Mouse (Mus musculus) heart, embryonic 16.5 days (tissue): ENCODE measurements around the gene Prtn3. TPM values are rescaled to one million over a fixed set of nuclear protein-coding genes. Genes with fewer than 3 reads are reported as not detected.
A peak's percentile ranks its signal among the peaks of the same experiment; 100 is the strongest.

ENCODE experiments used
- ATAC-seq: fragments of 200-750 bp; cut with Nextera tagmentation; replicated peaks from 2 replicates; pipeline ENCODE4 v1.8.0; 2017; ENCODE audit warnings: moderate number of reproducible peaks; ENCODE audit not compliant: insufficient read depth, low FRiP score; ENCODE audit errors: extremely low read depth
- H3K27ac ChIP-seq: fragments of 300-500 bp; sonication (generic); 2 replicates; pipeline ENCODE4 v1.5.1; 2014; ENCODE audit warnings: mild to moderate bottlenecking, low read length, control low read depth, moderate library complexity
- H3K27me3 ChIP-seq: fragments of 300-500 bp; sonication (generic); 2 replicates; pipeline ENCODE4 v1.6.1; 2014; ENCODE audit warnings: low read length, mixed read lengths; ENCODE audit not compliant: control insufficient read depth, insufficient read depth
- H3K36me3 ChIP-seq: fragments of 300-500 bp; sonication (generic); 2 replicates; pipeline ENCODE4 v1.6.1; 2014; ENCODE audit not compliant: control insufficient read depth, insufficient read depth
- H3K4me1 ChIP-seq: fragments of 300-500 bp; sonication (generic); 2 replicates; pipeline ENCODE4 v1.6.1; 2014; ENCODE audit warnings: low read length, mixed read lengths; ENCODE audit not compliant: control insufficient read depth, insufficient read depth
- H3K4me2 ChIP-seq: fragments of 300-500 bp; sonication (generic); 2 replicates; pipeline ENCODE4 v1.6.1; 2014; ENCODE audit warnings: low read depth, mild to moderate bottlenecking, control low read depth, low read length
- H3K4me3 ChIP-seq: fragments of 300-500 bp; sonication (generic); 2 replicates; pipeline ENCODE4 v1.5.1; 2014; ENCODE audit warnings: mild to moderate bottlenecking, control low read depth, low read length
- H3K9ac ChIP-seq: fragments of 300-500 bp; sonication (generic); 2 replicates; pipeline ENCODE4 v1.6.1; 2014; ENCODE audit warnings: low read length, control low read depth
- H3K9me3 ChIP-seq: fragments of 300-500 bp; sonication (generic); replicated peaks from 2 replicates; pipeline ENCODE4 v1.6.1; 2016; ENCODE audit warnings: low read length; ENCODE audit not compliant: control insufficient read depth
- WGBS: fragments of 180-500 bp; shearing (Covaris S2); extraction: QIAGEN DNeasy Blood & Tissue Kit; methylation state at CpG from one replicate; pipeline ENCODE4 v1.1.7; 2014; 5-methylcytosine and 5-hydroxymethylcytosine counted together
- polyA plus RNA-seq: library from polyadenylated mRNA; unstranded; fragments of >200 nt; fragmentation: Nextera tagmentation; extraction: Ambion mirVana; gene quantifications from 2 replicates; pipeline ENCODE4 v1.2.1, GENCODE M21; 2015

The Prtn3 gene
- polyA plus RNA-seq, 1 experiment from 2014 or later: 1.9 TPM

DNA sequence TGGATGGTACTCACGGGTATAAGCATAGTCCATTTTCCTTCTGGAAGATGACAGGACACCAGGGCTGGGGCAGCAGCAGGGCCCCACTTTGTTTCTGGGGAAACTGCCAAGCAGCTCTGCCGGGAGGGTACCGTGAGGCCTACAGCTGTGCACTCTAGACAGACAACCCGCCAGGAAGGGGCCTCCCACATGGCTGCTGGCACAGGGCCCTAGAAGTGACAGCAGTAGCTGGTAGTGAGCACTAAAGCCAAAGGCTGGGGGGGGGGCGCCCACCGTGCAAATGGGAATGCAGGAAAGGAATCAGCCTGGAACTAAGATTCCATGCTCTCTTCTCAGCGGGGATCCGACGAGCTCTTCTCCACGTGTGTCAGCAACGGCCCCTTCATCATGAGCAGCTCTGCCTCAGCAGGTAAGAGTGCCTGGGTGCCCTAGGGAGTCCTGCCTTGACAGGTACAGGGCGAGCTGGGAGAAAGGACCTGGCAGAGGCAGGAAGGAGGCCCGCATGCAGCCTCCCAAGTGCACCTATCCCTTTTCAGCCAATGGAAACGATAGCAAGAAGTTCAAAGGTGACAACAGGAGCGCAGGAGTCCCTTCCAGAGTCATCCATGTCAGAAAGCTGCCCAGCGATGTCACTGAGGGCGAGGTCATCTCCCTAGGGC lies 15.7 kb upstream of the Prtn3 start:
- Histone ChIP-seq H3K4me3 (peak overlapping the region; percentile 98), H3K27ac (peak overlapping the region; percentile 100), H3K36me3 (peaks cover 46% of the 10 kb centered on the region), H3K9me3 (no peaks in the 10 kb centered on the region), H3K4me1 (peaks cover 41% of the 10 kb centered on the region), H3K9ac (peak overlapping the region; percentile 100), H3K4me2 (peak overlapping the region; percentile 95), H3K27me3 (no peaks in the 10 kb centered on the region)
- WGBS: 36% methylated on average over 17 of the region's 17 CpGs
- ATAC-seq: peak; percentile 19

DNA sequence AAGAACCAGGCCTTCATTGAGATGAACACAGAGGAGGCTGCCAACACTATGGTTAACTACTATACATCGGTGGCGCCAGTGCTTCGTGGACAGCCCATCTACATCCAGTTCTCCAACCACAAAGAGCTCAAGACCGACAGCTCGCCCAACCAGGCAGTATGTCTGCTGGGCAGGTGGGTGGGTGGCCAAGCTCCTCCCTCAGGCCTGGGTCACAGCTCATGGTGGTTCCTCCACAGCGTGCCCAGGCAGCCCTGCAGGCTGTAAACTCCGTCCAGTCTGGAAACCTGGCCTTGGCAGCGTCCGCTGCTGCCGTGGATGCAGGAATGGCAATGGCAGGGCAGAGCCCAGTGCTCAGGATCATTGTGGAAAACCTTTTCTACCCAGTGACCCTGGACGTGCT lies 15.2 kb upstream of the Prtn3 start:
- WGBS: 75% methylated on average over 11 of the region's 11 CpGs
- Histone ChIP-seq H3K9ac (no peak overlapping the region), H3K9me3 (no peaks in the 10 kb centered on the region), H3K4me2 (no peak overlapping the region), H3K36me3 (peaks cover 46% of the 10 kb centered on the region), H3K27me3 (no peaks in the 10 kb centered on the region), H3K4me1 (peaks cover 41% of the 10 kb centered on the region), H3K27ac (peak overlapping the region; percentile 100), H3K4me3 (no peak overlapping the region)
- no peak for ATAC-seq

DNA sequence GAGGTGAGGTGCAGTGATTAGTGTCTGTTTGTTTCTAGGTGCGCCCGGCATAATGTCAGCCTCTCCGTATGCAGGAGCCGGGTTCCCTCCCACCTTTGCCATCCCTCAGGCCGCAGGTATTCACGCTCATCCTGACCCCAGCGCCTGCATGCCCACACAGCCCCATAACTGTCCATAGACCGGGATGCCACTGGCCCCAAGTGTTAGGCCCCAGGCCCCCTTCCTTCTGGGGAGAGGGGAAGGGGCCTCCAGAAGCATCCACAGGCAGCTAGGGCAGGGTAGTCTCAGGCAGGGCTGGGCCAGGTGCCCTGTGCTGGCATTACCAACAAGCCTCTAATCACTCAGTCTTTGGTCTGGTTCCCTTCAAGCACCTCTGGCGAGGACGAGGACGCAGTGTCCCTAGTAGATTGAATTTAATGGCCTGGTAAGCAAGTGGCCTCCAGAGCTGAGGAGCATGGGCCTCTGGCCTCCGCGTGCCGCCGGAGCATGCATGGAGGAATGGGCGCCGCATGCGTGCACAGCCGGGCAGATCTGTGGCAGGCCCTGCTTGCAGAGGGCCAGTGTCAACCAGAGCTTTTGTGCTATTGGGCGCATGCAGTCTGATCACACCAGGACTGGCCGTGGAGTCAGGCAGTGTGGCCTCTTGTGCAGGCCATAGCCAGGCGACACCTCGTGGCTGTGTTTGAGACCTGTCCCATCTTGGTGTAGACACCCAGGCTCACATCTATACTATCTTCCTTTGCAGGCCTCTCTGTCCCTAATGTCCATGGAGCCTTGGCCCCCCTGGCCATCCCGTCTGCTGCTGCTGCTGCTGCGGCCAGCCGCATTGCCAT lies 14.0 kb upstream of the Prtn3 start:
- peaks cover 41% of the 10 kb centered on the region for H3K4me1 ChIP-seq
- no peak for ATAC-seq

DNA sequence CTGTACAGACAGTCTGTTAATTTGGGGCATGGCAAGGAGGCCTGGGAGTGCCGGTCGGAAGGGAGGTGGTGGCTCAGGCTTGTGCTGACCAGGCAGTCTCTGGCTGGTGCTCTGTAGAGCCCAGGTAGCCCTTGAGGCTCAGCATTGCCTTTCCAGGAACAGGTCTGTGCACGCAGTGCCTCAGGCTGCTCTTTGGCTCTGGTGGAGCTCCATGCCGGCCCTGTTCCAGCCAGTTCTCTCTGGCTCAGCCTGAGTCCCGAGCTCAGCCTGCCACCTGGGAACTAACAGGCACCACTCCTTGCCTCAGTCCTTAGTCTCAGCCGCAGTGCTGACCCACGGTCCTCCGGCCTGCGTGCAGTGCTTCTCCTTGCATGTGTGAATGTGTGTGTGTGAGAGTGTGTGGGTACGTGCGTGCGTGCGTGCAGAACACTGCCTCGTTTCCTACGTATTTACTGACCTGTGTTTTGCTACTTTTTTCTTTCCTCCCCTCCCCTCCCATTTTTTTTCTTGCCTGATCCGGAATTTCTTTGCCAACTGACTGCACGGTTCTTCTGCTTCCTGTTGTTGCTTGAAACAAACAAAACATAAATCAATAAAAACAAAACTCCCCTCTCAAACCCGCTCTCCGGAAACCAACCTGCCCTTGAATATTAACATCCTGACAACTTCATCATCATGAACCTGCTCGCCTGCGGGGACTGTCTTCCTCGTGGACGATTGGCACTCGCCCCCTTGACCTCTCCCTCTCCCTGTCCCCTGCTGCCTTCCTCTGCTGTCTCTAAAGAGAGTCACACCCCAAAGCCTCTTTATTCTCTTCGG lies 12.8 kb upstream of the Prtn3 start:
- Histone ChIP-seq H3K27me3 (no peaks in the 10 kb centered on the region), H3K4me1 (peaks cover 38% of the 10 kb centered on the region), H3K36me3 (peaks cover 46% of the 10 kb centered on the region), H3K27ac (no peak overlapping the region), H3K9ac (no peak overlapping the region), H3K4me2 (no peak overlapping the region), H3K9me3 (no peaks in the 10 kb centered on the region), H3K4me3 (no peak overlapping the region)
- WGBS: 81% methylated on average over 25 of the region's 25 CpGs
- no peak for ATAC-seq

More for the DNA sequence above, 14.0 kb upstream of the Prtn3 start:
- H3K27ac ChIP-seq: no peak overlapping the region
- H3K9me3 ChIP-seq: no peaks in the 10 kb centered on the region
- H3K9ac ChIP-seq: no peak overlapping the region
- H3K36me3 ChIP-seq: peaks cover 49% of the 10 kb centered on the region
- H3K4me3 ChIP-seq: no peak overlapping the region
- H3K27me3 ChIP-seq: no peaks in the 10 kb centered on the region
- WGBS: 88% methylated on average over 26 of the region's 26 CpGs
- no peak overlapping the region for H3K4me2 ChIP-seq

DNA sequence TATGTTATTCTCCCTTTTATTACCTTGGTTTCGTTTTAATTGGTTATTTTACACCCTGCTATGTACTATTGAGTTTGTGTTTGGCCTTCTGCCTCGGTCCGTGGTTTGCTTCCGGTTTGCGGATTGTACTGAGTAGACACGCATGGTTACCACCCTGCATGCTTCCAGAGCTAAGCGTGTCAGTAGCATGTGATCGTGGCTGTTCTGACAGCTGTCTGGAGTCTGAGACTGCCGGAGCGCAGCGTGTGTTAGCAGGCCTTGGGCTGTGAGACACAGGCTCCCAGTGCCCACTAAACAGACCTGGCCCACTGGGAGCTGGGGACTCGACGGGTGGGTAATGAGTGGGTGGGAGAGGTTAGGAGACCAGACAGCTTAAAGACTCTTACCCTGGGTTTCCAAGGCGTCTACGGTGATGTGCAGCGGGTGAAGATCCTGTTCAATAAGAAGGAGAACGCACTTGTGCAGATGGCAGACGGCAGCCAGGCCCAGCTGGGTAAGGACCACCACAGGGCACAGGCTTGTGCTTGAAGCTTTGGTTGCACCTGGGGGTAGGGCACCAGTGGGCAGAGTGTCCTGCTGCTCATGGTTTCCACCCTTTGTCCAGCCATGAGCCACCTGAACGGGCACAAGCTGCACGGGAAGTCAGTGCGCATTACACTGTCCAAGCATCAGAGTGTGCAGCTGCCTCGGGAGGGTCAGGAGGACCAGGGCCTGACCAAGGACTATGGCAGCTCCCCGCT lies 12.1 kb upstream of the Prtn3 start:
- peaks cover 30% of the 10 kb centered on the region for H3K4me1 ChIP-seq
- no peak overlapping the region for H3K27ac ChIP-seq
- no peak for ATAC-seq
- H3K9me3 ChIP-seq: no peaks in the 10 kb centered on the region
- H3K4me2 ChIP-seq: no peak overlapping the region
- H3K9ac ChIP-seq: no peak overlapping the region
- peaks cover 45% of the 10 kb centered on the region for H3K36me3 ChIP-seq
- 89% methylated on average over 23 of the region's 23 CpGs for WGBS
- H3K4me3 ChIP-seq: no peak overlapping the region
- H3K27me3 ChIP-seq: no peaks in the 10 kb centered on the region

DNA sequence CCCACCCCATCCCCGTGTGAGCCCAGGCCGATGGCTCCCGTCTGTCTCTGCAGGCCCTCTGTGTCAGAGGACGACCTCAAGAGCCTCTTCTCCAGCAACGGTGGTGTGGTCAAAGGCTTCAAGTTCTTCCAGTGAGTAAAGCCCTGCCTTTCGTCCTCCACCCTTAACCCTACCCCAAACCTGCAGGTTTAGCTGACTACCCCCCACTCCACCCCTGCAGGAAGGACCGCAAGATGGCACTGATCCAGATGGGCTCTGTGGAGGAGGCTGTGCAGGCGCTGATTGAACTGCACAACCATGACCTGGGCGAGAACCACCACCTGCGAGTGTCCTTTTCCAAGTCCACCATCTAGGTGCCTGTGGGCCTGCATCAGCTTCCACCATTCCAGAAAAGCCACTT lies 11.4 kb upstream of the Prtn3 start:
- H3K36me3 ChIP-seq: peaks cover 45% of the 10 kb centered on the region
- no peak overlapping the region for H3K4me3 ChIP-seq
- no peak overlapping the region for H3K4me2 ChIP-seq
- H3K9ac ChIP-seq: no peak overlapping the region
- ATAC-seq: no peak
- H3K9me3 ChIP-seq: no peaks in the 10 kb centered on the region
- 58% methylated on average over 10 of the region's 10 CpGs for WGBS
- H3K27me3 ChIP-seq: no peaks in the 10 kb centered on the region
- peaks cover 23% of the 10 kb centered on the region for H3K4me1 ChIP-seq
- no peak overlapping the region for H3K27ac ChIP-seq

DNA sequence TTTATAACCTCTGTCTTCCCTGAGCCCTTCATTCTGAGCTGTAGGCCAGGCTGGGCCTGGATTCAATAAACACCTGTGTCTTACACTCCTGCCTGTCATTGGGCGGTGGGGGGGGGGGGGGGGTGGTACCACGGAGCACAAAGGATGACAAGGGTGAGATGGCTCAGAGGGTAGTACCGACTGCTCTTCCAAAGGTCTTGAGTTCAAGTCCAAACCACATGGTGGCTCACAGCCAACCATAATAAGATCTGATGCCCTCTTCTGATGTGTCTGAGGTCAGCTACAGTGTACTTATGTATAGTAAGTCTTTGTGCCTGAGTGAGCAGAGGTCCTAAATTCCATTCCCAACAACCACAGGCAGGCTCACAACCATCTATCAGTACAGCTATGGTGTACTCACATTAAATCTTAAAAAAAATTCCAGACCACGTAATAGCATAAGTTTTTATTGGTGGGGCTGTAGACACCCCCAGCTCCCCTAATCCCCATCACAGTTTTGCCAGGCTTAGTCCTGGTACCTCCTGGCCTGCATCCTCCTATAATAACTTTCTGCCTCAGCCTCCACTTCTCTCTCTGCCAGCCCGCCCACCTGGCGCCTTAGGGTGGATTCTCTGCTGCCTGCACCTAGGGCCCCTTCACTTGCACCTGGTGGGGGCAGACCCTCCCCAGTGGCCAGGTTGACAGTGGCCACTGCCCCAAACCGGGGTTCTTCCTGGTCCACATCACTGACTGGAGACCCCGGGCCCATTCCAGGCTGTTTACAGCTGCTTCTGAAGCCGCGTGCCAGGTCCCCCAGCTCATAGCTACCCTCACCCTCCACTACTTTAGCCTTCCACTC lies 9.7 kb upstream of the Prtn3 start:
- Histone ChIP-seq H3K4me2 (no peak overlapping the region), H3K4me1 (peaks cover 7% of the 10 kb centered on the region), H3K4me3 (no peak overlapping the region), H3K27me3 (no peaks in the 10 kb centered on the region), H3K9me3 (no peaks in the 10 kb centered on the region), H3K9ac (no peak overlapping the region), H3K36me3 (peaks cover 38% of the 10 kb centered on the region), H3K27ac (no peak overlapping the region)
- 50% methylated on average over 10 of the region's 10 CpGs for WGBS
- ATAC-seq: no peak

DNA sequence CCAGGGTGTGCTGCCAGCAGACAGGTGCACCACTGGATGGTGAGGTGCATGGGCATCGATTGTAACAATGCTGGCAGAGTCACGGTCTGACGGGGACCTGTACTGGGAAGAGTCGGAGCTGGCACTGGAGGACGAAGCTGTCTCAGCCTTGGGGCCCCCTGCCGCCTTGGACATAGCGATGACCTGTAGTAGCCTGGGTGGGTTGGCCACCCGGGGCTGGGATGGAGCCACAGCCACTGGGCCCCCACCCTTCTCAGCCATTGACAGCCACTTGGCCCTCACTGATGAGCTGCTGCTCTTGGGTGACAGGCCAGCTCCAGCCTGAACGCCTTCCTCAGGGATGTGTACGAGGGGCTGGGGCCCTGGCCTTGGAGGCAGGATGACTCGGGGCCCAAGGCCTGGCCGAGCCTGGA lies 9.1 kb upstream of the Prtn3 start:
- Histone ChIP-seq H3K9ac (no peak overlapping the region), H3K4me1 (0 out of 2 replicates have a peak, but pooled peaks cover 4% of the 10 kb centered on the region), H3K4me2 (no peak overlapping the region), H3K27me3 (no peaks in the 10 kb centered on the region), H3K36me3 (peaks cover 32% of the 10 kb centered on the region), H3K9me3 (no peaks in the 10 kb centered on the region), H3K4me3 (no peak overlapping the region), H3K27ac (no peak overlapping the region)
- ATAC-seq: peak; percentile 19
- 50% methylated on average over 12 of the region's 12 CpGs for WGBS
